Comparison of ENCODE assay signal across 18 mouse cellular contexts in genomic region chr17:75534314-75535020, GRCm38 (mm10). TPM values are rescaled to one million over a fixed set of nuclear protein-coding genes. Genes with fewer than 3 reads are reported as not detected.
DNase-seq lines count a peak whose midpoint lies in the region; ATAC-seq and TF ChIP-seq lines count a peak whose summit lies in the region.
"Had no signal": no experiment of that assay in that cellular context is flagged by ENCODE, and none has a peak within 500 bp of the region (broad histone marks: within the 10 kb centered on the region; RNA-seq: fewer than 3 reads in every experiment).

No protein-coding gene starts in this region.

- H3K4me1 ChIP-seq in cerebellum, adult 2 months (ENCODE audit: control insufficient read depth, insufficient read depth, low read length): no peaks in the 10 kb centered on the region
- H3K4me1 ChIP-seq in midbrain, embryonic 13.5 days (replicated peaks): no peaks in the 10 kb centered on the region
- H3K4me1 ChIP-seq in midbrain, embryonic 11.5 days (ENCODE audit: control insufficient read depth, insufficient read depth, low read length): no peaks in the 10 kb centered on the region
- no peaks in the 10 kb centered on the region for H3K4me1 ChIP-seq in hindbrain, embryonic 11.5 days (replicated peaks; ENCODE audit: control insufficient read depth, insufficient read depth, low read length)
- H3K4me1 ChIP-seq in neural tube, embryonic 15.5 days: 0 out of 2 replicates have a peak, but pooled peaks cover 4% of the 10 kb centered on the region
- H3K4me1 ChIP-seq: limb, embryonic 10.5 days; midbrain, embryonic 10.5 days had no signal

- no peaks in the 10 kb centered on the region for H3K27me3 ChIP-seq in cerebellum, adult 2 months (ENCODE audit: control insufficient read depth, insufficient read depth, low read length)
- no peaks in the 10 kb centered on the region for H3K27me3 ChIP-seq in midbrain, embryonic 13.5 days
- no peaks in the 10 kb centered on the region for H3K27me3 ChIP-seq in midbrain, embryonic 11.5 days (ENCODE audit: control insufficient read depth, insufficient read depth, low read length)
- no peaks in the 10 kb centered on the region for H3K27me3 ChIP-seq in hindbrain, embryonic 11.5 days (ENCODE audit: control insufficient read depth, insufficient read depth, low read length)
- no peaks in the 10 kb centered on the region for H3K27me3 ChIP-seq in neural tube, embryonic 15.5 days (replicated peaks)
- H3K27me3 ChIP-seq: Patski had no signal

- no peak overlapping the region for H3K9ac ChIP-seq in midbrain, embryonic 13.5 days (replicated peaks)
- no peak overlapping the region for H3K9ac ChIP-seq in midbrain, embryonic 11.5 days (ENCODE audit: low read length)
- H3K9ac ChIP-seq in hindbrain, embryonic 11.5 days (ENCODE audit: low read depth, low read length): no peak overlapping the region
- no peak overlapping the region for H3K9ac ChIP-seq in neural tube, embryonic 15.5 days (replicated peaks)
- H3K9ac ChIP-seq: liver, embryonic 14.5 days had no signal

- no peak overlapping the region for H3K4me2 ChIP-seq in midbrain, embryonic 13.5 days (replicated peaks)
- H3K4me2 ChIP-seq in midbrain, embryonic 11.5 days: no peak overlapping the region
- no peak overlapping the region for H3K4me2 ChIP-seq in hindbrain, embryonic 11.5 days (replicated peaks; ENCODE audit: low read depth, low read length)
- no peak overlapping the region for H3K4me2 ChIP-seq in neural tube, embryonic 15.5 days

- no peak for TF ChIP-seq CTCF in cerebellum, adult 2 months (IDR thresholded peaks at IDR 0.05; ENCODE audit: borderline replicate concordance, insufficient read depth, low read depth, low read length)

- TF ChIP-seq POLR2A in cerebellum, adult 2 months (IDR thresholded peaks at IDR 0.05; ENCODE audit: borderline replicate concordance, insufficient read depth, low read length): no peak

- H3K4me3 ChIP-seq in cerebellum, adult 2 months (replicated peaks; ENCODE audit: insufficient read depth, low read depth, low read length): no peak overlapping the region
- H3K4me3 ChIP-seq in midbrain, embryonic 13.5 days (replicated peaks): no peak overlapping the region
- no peak overlapping the region for H3K4me3 ChIP-seq in midbrain, embryonic 11.5 days (ENCODE audit: low read depth, low read length)
- no peak overlapping the region for H3K4me3 ChIP-seq in hindbrain, embryonic 11.5 days (ENCODE audit: low read depth, low read length)
- no peak overlapping the region for H3K4me3 ChIP-seq in neural tube, embryonic 15.5 days (replicated peaks)
- H3K4me3 ChIP-seq: limb, embryonic 10.5 days; midbrain, embryonic 10.5 days had no signal

- H3K27ac ChIP-seq in cerebellum, adult 2 months (ENCODE audit: insufficient read depth, low read length): no peak overlapping the region
- no peak overlapping the region for H3K27ac ChIP-seq in midbrain, embryonic 13.5 days
- H3K27ac ChIP-seq in midbrain, embryonic 11.5 days (ENCODE audit: low read depth, low read length): no peak overlapping the region
- H3K27ac ChIP-seq in hindbrain, embryonic 11.5 days (ENCODE audit: low read depth, low read length): no peak overlapping the region
- H3K27ac ChIP-seq in neural tube, embryonic 15.5 days (replicated peaks): no peak overlapping the region
- H3K27ac ChIP-seq: limb, embryonic 10.5 days; liver, embryonic 14.5 days; midbrain, embryonic 10.5 days had no signal

- WGBS in cerebellum, adult 2 months: 76% methylated on average over 12 of the region's 12 CpGs
- WGBS in midbrain, embryonic 13.5 days: 78% methylated on average over 12 of the region's 12 CpGs
- WGBS in midbrain, embryonic 11.5 days: 84% methylated on average over 12 of the region's 12 CpGs
- 79% methylated on average over 12 of the region's 12 CpGs for WGBS in hindbrain, embryonic 11.5 days
- 46% methylated on average over 12 of the region's 12 CpGs for WGBS in neural tube, embryonic 15.5 days

- H3K9me3 ChIP-seq in midbrain, embryonic 13.5 days: no peaks in the 10 kb centered on the region
- 0 out of 2 replicates have a peak, but pooled peaks cover under 1% of the 10 kb centered on the region for H3K9me3 ChIP-seq in midbrain, embryonic 11.5 days (ENCODE audit: control insufficient read depth, low read length)
- no peaks in the 10 kb centered on the region for H3K9me3 ChIP-seq in hindbrain, embryonic 11.5 days (ENCODE audit: control insufficient read depth, low read length)
- H3K9me3 ChIP-seq in neural tube, embryonic 15.5 days (replicated peaks): no peaks in the 10 kb centered on the region
- H3K9me3 ChIP-seq: limb, embryonic 10.5 days; midbrain, embryonic 10.5 days had no signal

- peaks cover 32% of the 10 kb centered on the region for H3K36me3 ChIP-seq in midbrain, embryonic 13.5 days
- no peaks in the 10 kb centered on the region; the same call in 1 of the 2 replicates for H3K36me3 ChIP-seq in midbrain, embryonic 11.5 days (ENCODE audit: control insufficient read depth, insufficient read depth, low read length)
- peaks cover 9% of the 10 kb centered on the region; the same call in 1 of the 2 replicates for H3K36me3 ChIP-seq in hindbrain, embryonic 11.5 days (ENCODE audit: control insufficient read depth, insufficient read depth, low read length)
- peaks cover 14% of the 10 kb centered on the region for H3K36me3 ChIP-seq in neural tube, embryonic 15.5 days

- peak; percentile 50 for ATAC-seq in midbrain, embryonic 13.5 days
- ATAC-seq in midbrain, embryonic 11.5 days (ENCODE audit: low FRiP score): no peak
- ATAC-seq in hindbrain, embryonic 11.5 days (ENCODE audit: low FRiP score): 0 out of 2 replicates have a peak, but pooled peaks have one; percentile 27
- ATAC-seq in neural tube, embryonic 15.5 days (ENCODE audit: low FRiP score): peak; percentile 40; the same call in 1 of the 2 replicates
- no peak for ATAC-seq in erythroid progenitor cell, adult 5-6 weeks (replicated peaks; ENCODE audit: low FRiP score, poor library complexity, severe bottlenecking)
- ATAC-seq: forebrain, embryonic 14.5 days; intestine, embryonic 16.5 days; Patski had no signal

- peak; percentile 17 to 22 for DNase-seq in cerebellum, adult 2 months
- no peak for DNase-seq in cerebellum, adult 9-11 months
- no peak for DNase-seq in midbrain, embryonic 11.5 days (ENCODE audit: low spot score, missing footprints)
- no peak for DNase-seq in hindbrain, embryonic 11.5 days (ENCODE audit: low spot score)
- no peak for DNase-seq in lung, postnatal 4 days
- DNase-seq: cerebellum, adult 8-10 months; heart, adult 18-20 months; layer of hippocampus, postnatal 36 days; lung, postnatal 10 days had no signal

RNA-seq across cellular contexts. Expression of gene Fam98a, which starts 17.3 kb away (rescaled TPM):
- 53.7 and 56.0 TPM in 2 replicates for polyA plus RNA-seq in cerebellum, adult 2 months (2012; rRNA removed)
- polyA plus RNA-seq in midbrain, embryonic 13.5 days (2015; fragmentation: Nextera tagmentation; extraction: Ambion mirVana): 26.2 and 30.0 TPM in 2 replicates
- polyA plus RNA-seq in midbrain, embryonic 11.5 days (2014; fragmentation: Nextera tagmentation; extraction: Ambion mirVana): 8.7 and 9.1 TPM in 2 replicates
- 10.4 and 11.5 TPM in 2 replicates for polyA plus RNA-seq in hindbrain, embryonic 11.5 days (2014; fragmentation: Nextera tagmentation; extraction: Ambion mirVana)
- polyA plus RNA-seq in neural tube, embryonic 15.5 days (2015; fragmentation: Nextera tagmentation; extraction: Ambion mirVana): 30.3 and 31.0 TPM in 2 replicates
- total RNA-seq in erythroid progenitor cell, adult 5-6 weeks (2015; ENCODE audit: low replicate concordance): 7.1 and 9.4 TPM in 2 replicates
- 2.5 and 8.6 TPM in 2 replicates for total RNA-seq in erythroid progenitor cell, adult 5-6 weeks (2017; ENCODE audit: low replicate concordance)

Comparison
In these comparisons a context has a peak if more than half of its experiments do, and no peak if none do; other contexts are left out.
1. DNase-seq: peak in cerebellum, adult 2 months (2 of 2); none in cerebellum, adult 9-11 months (single experiment), midbrain, embryonic 11.5 days (single experiment), hindbrain, embryonic 11.5 days (single experiment) and lung, postnatal 4 days (0 of 2).
2. ATAC-seq: peak in midbrain, embryonic 13.5 days (single experiment), hindbrain, embryonic 11.5 days (single experiment) and neural tube, embryonic 15.5 days (single experiment); none in midbrain, embryonic 11.5 days (single experiment) and erythroid progenitor cell, adult 5-6 weeks (single experiment).